Mouse (Mus musculus) spleen, adult 2 months (tissue): ENCODE results near the gene Gm20388.

Source experiments
- CTCF ChIP-seq: fragments of 200-500 bp; IDR thresholded peaks from 2 replicates; pipeline ENCODE4 v1.5.1; 2011; ENCODE audit warnings: mild to moderate bottlenecking, inconsistent platforms; ENCODE audit not compliant: insufficient read depth, insufficient read length, insufficient replicate concordance; ENCODE audit errors: extremely low read depth
- POLR2A ChIP-seq: fragments of 200-500 bp; IDR thresholded peaks from 2 replicates; pipeline ENCODE4 v1.6.1; 2011; ENCODE audit warnings: low read depth, low read length, inconsistent platforms

DNA sequence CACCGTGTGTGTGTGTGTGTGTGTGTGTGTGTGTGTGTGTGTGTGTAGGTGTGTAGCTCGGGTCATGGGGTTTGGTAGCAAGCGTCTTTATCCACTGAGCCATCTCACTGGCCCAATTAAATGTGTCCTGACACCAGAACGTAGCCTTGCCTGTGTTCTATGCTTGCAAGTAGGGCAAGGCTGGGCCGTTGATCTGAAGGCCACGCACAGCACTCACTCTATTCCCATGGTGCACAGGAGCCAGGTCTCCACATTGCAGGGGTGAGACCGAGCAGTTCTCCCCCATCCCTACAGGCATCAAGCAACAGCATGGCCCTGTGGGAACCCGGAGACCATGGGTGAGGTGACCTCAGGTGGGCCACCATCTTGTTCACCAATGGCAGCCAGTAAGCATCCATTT lies 511.6 kb downstream of the Gm20388 start:
- TF ChIP-seq POLR2A, result no peak
- TF ChIP-seq CTCF, result no peak
